Mouse (Mus musculus) ovary, postnatal 36 days (tissue): ENCODE results near the gene Tnc.

ENCODE experiments used
- DNase-seq: peaks from one replicate; pipeline ENCODE4 v3.0.0; 2022; ENCODE audit warnings: low spot score, mixed read lengths

The Tnc gene

GRCm38 (mm10) chr4:64046831-64047493, at the start of gene Tnc:
Gene Tnc, minus strand, starts transcription at chr4:64047015.
- DNase-seq, result peak; percentile 42

GRCm38 (mm10) chr4:64094221-64094620, 47.4 kb upstream of the Tnc start:
- DNase-seq, result no peak

GRCm38 (mm10) chr4:64092857-64093256, 46.0 kb upstream of the Tnc start:
- no peak for DNase-seq

- DNase-seq, result no peak
Observed at GRCm38 (mm10) chr4:64089378-64089777, 42.6 kb upstream of the Tnc start.

- DNase-seq, result no peak
Observed at GRCm38 (mm10) chr4:64087675-64088074, 40.9 kb upstream of the Tnc start.

GRCm38 (mm10) chr4:64085993-64086567, 39.3 kb upstream of the Tnc start:
- no peak for DNase-seq

- no peak for DNase-seq
Observed at GRCm38 (mm10) chr4:64083858-64084257, 37.0 kb upstream of the Tnc start.

- DNase-seq, result no peak
Observed at GRCm38 (mm10) chr4:64078029-64078619, 31.3 kb upstream of the Tnc start.

- no peak for DNase-seq
Observed at GRCm38 (mm10) chr4:64076349-64077025, 29.7 kb upstream of the Tnc start.

GRCm38 (mm10) chr4:64074725-64075124, 27.9 kb upstream of the Tnc start:
- no peak for DNase-seq

GRCm38 (mm10) chr4:64067394-64067793, 20.6 kb upstream of the Tnc start:
- DNase-seq, result no peak

GRCm38 (mm10) chr4:64065266-64065665, 18.5 kb upstream of the Tnc start:
- DNase-seq, result no peak

GRCm38 (mm10) chr4:64058856-64059231, 12.0 kb upstream of the Tnc start:
- DNase-seq, result no peak

GRCm38 (mm10) chr4:64058048-64058855, 11.4 kb upstream of the Tnc start:
- DNase-seq, result no peak

- no peak for DNase-seq
Observed at GRCm38 (mm10) chr4:64048177-64048576, 1.4 kb upstream of the Tnc start.

GRCm38 (mm10) chr4:64043893-64044292, 2.9 kb downstream of the Tnc start:
- no peak for DNase-seq

GRCm38 (mm10) chr4:64043371-64043770, 3.4 kb downstream of the Tnc start:
- DNase-seq, result no peak

GRCm38 (mm10) chr4:64039091-64039490, 7.7 kb downstream of the Tnc start:
- DNase-seq, result no peak

- DNase-seq, result no peak
Observed at GRCm38 (mm10) chr4:64037513-64037912, 9.3 kb downstream of the Tnc start.

GRCm38 (mm10) chr4:64034724-64035123, 12.1 kb downstream of the Tnc start:
- DNase-seq, result no peak

- no peak for DNase-seq
Observed at GRCm38 (mm10) chr4:64033191-64033590, 13.6 kb downstream of the Tnc start.

GRCm38 (mm10) chr4:64029486-64029885, 17.3 kb downstream of the Tnc start:
- no peak for DNase-seq
